Mouse (Mus musculus) hindbrain, postnatal 0 days (tissue): Measurements from ENCODE around the gene Phlpp2. TPM values are rescaled to one million over a fixed set of nuclear protein-coding genes. Genes with fewer than 3 reads are reported as not detected.

ENCODE experiments used
- ATAC-seq: fragments of 200-750 bp; cut with Nextera tagmentation; 2 replicates; pipeline ENCODE4 v1.8.0; 2017; ENCODE audit warnings: mild to moderate bottlenecking, moderate TSS enrichment, moderate library complexity
- DNase-seq: peaks from one replicate; pipeline ENCODE4 v3.0.0-alpha.2; 2015; ENCODE audit warnings: low spot score
- H3K27ac ChIP-seq: fragments of 300-500 bp; sonication (generic); 2 replicates; pipeline ENCODE4 v1.5.1; 2014; ENCODE audit warnings: mild to moderate bottlenecking
- H3K27me3 ChIP-seq: fragments of 300-500 bp; sonication (generic); 2 replicates; pipeline ENCODE4 v1.6.1; 2014; ENCODE audit warnings: low read length, mixed read lengths; ENCODE audit not compliant: insufficient read depth
- H3K36me3 ChIP-seq: fragments of 300-500 bp; sonication (generic); 2 replicates; pipeline ENCODE4 v1.6.1; 2014; ENCODE audit warnings: low read length, mixed read lengths; ENCODE audit not compliant: insufficient read depth
- H3K4me1 ChIP-seq: fragments of 300-500 bp; sonication (generic); 2 replicates; pipeline ENCODE4 v1.6.1; 2014; ENCODE audit warnings: antibody characterized with exemption, low read length, mixed read lengths; ENCODE audit not compliant: insufficient read depth
- H3K4me2 ChIP-seq: fragments of 300-500 bp; sonication (generic); 2 replicates; pipeline ENCODE4 v1.6.1; 2014; ENCODE audit warnings: low read depth, mild to moderate bottlenecking, low read length, moderate library complexity, mixed read lengths
- H3K4me3 ChIP-seq: fragments of 300-500 bp; sonication (generic); 2 replicates; pipeline ENCODE4 v1.5.1; 2014; ENCODE audit warnings: low read length
- H3K9ac ChIP-seq: fragments of 300-500 bp; sonication (generic); replicated peaks from 2 replicates; pipeline ENCODE4 v1.6.1; 2014; ENCODE audit warnings: mild to moderate bottlenecking, low read length, moderate library complexity, mixed read lengths
- H3K9me3 ChIP-seq: fragments of 300-500 bp; sonication (generic); 2 replicates; pipeline ENCODE4 v1.6.1; 2016; ENCODE audit warnings: low read length, mixed read lengths
- CTCF ChIP-seq: IDR thresholded peaks from 2 replicates; pipeline ENCODE4 v1.5.1; 2016; ENCODE audit warnings: antibody characterized with exemption, control low read depth, low read depth
- WGBS: fragments of 180-500 bp; shearing (Covaris S2); extraction: QIAGEN DNeasy Blood & Tissue Kit; methylation state at CpG from one replicate; pipeline ENCODE4 v1.1.7; 2014; 5-methylcytosine and 5-hydroxymethylcytosine counted together
- polyA plus RNA-seq: library from polyadenylated mRNA; unstranded; fragments of >200 nt; fragmentation: Nextera tagmentation; extraction: Ambion mirVana; gene quantifications from 2 replicates; pipeline ENCODE4 v1.2.1, GENCODE M21; 2015
- total RNA-seq: library from RNA; depleted of rRNA; stranded (reverse); fragments of >200 nt; gene quantifications from 2 replicates; pipeline ENCODE4 v1.2.3, GENCODE M21; 2014; rRNA removed

The Phlpp2 gene
- total and polyA plus RNA-seq, 2 experiments from 2014 or later: 3.8 to 10.4 TPM

- H3K4me3 ChIP-seq: no peak overlapping the region
- no peaks in the 10 kb centered on the region for H3K27me3 ChIP-seq
- DNase-seq: no peak
- no peak overlapping the region for H3K9ac ChIP-seq
- H3K36me3 ChIP-seq: no peaks in the 10 kb centered on the region
- H3K27ac ChIP-seq: no peak overlapping the region
- ATAC-seq: no peak
- H3K9me3 ChIP-seq: no peaks in the 10 kb centered on the region
- H3K4me1 ChIP-seq: no peaks in the 10 kb centered on the region
- WGBS: 49% methylated on average over 5 of the region's 5 CpGs
- H3K4me2 ChIP-seq: no peak overlapping the region
- no peak for TF ChIP-seq CTCF
These were observed 123.8 kb downstream of the Phlpp2 start for GRCm38 (mm10) chr8:109992166-109992565.

GRCm38 (mm10) chr8:109992951-109993350 is 124.6 kb downstream of the Phlpp2 start:
- no peak for DNase-seq
- no peaks in the 10 kb centered on the region for H3K9me3 ChIP-seq
- no peak overlapping the region for H3K27ac ChIP-seq
- H3K36me3 ChIP-seq: no peaks in the 10 kb centered on the region
- no peaks in the 10 kb centered on the region for H3K27me3 ChIP-seq
- no peak for TF ChIP-seq CTCF
- 83% methylated on average over 1 of the region's 1 CpGs for whole genome bisulfite sequencing
- no peak for ATAC-seq
- H3K4me1 ChIP-seq: no peaks in the 10 kb centered on the region
- no peak overlapping the region for H3K4me3 ChIP-seq
- no peak overlapping the region for H3K4me2 ChIP-seq
- no peak overlapping the region for H3K9ac ChIP-seq

Other genes starting within 250 kb of the Phlpp2 start
- 88.8 and 98.4 TPM in 2 replicates for gene Ist1, start 175.3 kb upstream of the Phlpp2 start, total RNA-seq
- gene Ist1, start 175.3 kb upstream of the Phlpp2 start, polyA plus RNA-seq: 99.4 and 103 TPM in 2 replicates
- gene Zfp821, start 163.0 kb upstream of the Phlpp2 start, total RNA-seq: 52.5 and 56.2 TPM in 2 replicates
- gene Zfp821, start 163.0 kb upstream of the Phlpp2 start, polyA plus RNA-seq: 45.2 and 50.3 TPM in 2 replicates
- gene Atxn1l, start 130.8 kb upstream of the Phlpp2 start, total RNA-seq: 21.5 and 22.4 TPM in 2 replicates
- gene Atxn1l, start 130.8 kb upstream of the Phlpp2 start, polyA plus RNA-seq: 2.7 and 3.9 TPM in 2 replicates
- gene Ap1g1, start 90.0 kb upstream of the Phlpp2 start, total RNA-seq: 64.7 and 67.9 TPM in 2 replicates
- 31.3 and 34.0 TPM in 2 replicates for gene Ap1g1, start 90.0 kb upstream of the Phlpp2 start, polyA plus RNA-seq
- gene Marveld3, start 93.7 kb downstream of the Phlpp2 start, total RNA-seq: 0.42 and 1.2 TPM in 2 replicates
- 1.3 and 1.4 TPM in 2 replicates for gene Marveld3, start 93.7 kb downstream of the Phlpp2 start, polyA plus RNA-seq
- not detected in 2 replicates for gene Tat, start 121.9 kb downstream of the Phlpp2 start, total RNA-seq
- gene Tat, start 121.9 kb downstream of the Phlpp2 start, polyA plus RNA-seq: not detected in 2 replicates
- gene Chst4, start 171.2 kb downstream of the Phlpp2 start, total RNA-seq: not detected in 2 replicates
- gene Chst4, start 171.2 kb downstream of the Phlpp2 start, polyA plus RNA-seq: not detected in 2 replicates
- gene Zfp612, start 211.2 kb downstream of the Phlpp2 start, total RNA-seq: 11.7 and 12.3 TPM in 2 replicates
- 16.6 and 16.7 TPM in 2 replicates for gene Zfp612, start 211.2 kb downstream of the Phlpp2 start, polyA plus RNA-seq
- gene Gm21964, start 232.7 kb downstream of the Phlpp2 start, total RNA-seq: not detected in 2 replicates
- gene Gm21964, start 232.7 kb downstream of the Phlpp2 start, polyA plus RNA-seq: not detected in 2 replicates
- gene Gm17720, start 234.2 kb downstream of the Phlpp2 start, total RNA-seq: not detected in 2 replicates
- not detected in 2 replicates for gene Gm17720, start 234.2 kb downstream of the Phlpp2 start, polyA plus RNA-seq